Mouse (Mus musculus): ENCODE results near the gene Gpx5. TPM values are rescaled to one million over a fixed set of nuclear protein-coding genes. Genes with fewer than 3 reads are reported as not detected.
A peak's percentile ranks its signal among the peaks of the same experiment; 100 is the strongest.

Gpx5 gene
- polyA plus RNA-seq (2014; fragmentation: Nextera tagmentation; extraction: Ambion mirVana) = not detected in 2 replicates

DNA sequence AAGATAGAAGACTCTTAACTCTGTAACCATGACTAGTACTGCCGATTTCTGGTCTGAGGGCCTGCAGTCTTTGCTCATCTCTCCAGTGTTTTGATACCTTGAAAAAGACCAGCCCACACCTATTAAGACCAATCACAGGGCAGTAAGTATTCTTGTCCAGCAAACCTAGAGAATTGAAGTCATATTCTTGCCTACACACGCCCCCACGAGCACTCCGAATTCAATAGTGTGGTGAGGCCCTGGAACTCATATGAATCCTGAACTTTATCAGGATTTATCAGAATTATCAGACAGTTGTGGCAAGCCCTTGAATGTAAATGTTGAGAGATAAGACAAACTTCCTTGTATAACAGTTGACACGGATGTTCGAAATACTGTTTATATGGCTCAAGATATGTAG, at the start of gene Gpx5:
Gene Gpx5 (minus strand): TSS at position 101 of the 400 bp plus-strand sequence.
- WGBS = 90% methylated on average over 6 of the region's 6 CpGs
- H3K27ac ChIP-seq (ENCODE audit: low read depth) = no peak within 1 kb of the TSS
- no peak for DNase-seq (ENCODE audit: low spot score)

DNA sequence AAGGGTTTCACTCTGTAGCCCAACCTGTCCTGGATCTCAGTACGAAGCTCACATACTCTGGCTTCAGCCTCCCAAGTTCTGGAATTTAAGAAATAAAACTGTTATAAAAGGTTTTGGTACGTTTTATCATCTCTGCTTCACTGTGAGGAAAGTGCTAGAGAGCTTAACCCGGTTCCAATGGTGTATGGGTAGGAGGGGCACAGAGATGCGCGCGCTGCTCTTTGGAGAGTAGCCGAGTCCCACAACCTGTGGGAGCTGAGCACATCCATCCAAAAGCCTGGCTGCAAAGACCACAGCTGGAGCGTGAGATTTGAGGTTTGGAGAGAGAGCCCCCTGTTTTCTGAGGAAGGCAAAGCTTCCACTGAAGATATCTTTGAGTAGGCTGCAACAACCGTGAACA, 34.9 kb upstream of the Gpx5 start:
- H3K27ac ChIP-seq (ENCODE audit: low read depth) = no peak overlapping the region
- H3K4me2 ChIP-seq (ENCODE audit: low read length) = peak overlapping the region; percentile 84
- H3K27me3 ChIP-seq (replicated peaks; ENCODE audit: control insufficient read depth, insufficient read depth, low read length) = no peaks in the 10 kb centered on the region
- peak; percentile 67 for DNase-seq (ENCODE audit: low spot score)
- WGBS = under 1% methylated on average over 9 of the region's 9 CpGs
- H3K9ac ChIP-seq (ENCODE audit: low read length) = peak overlapping the region; percentile 20; the same call in 1 of the 2 replicates
- no peaks in the 10 kb centered on the region for H3K9me3 ChIP-seq (ENCODE audit: control insufficient read depth, low read length)
- H3K36me3 ChIP-seq (ENCODE audit: control insufficient read depth, insufficient read depth, low read length) = no peaks in the 10 kb centered on the region
- peaks cover 10% of the 10 kb centered on the region; the same call in 1 of the 2 replicates for H3K4me1 ChIP-seq (replicated peaks; ENCODE audit: control insufficient read depth, insufficient read depth, low read length)
- H3K4me3 ChIP-seq (ENCODE audit: low read depth, low read length) = peak overlapping the region; percentile 48
- 0 out of 2 replicates have a peak, but pooled peaks have one; percentile 51 for ATAC-seq (replicated peaks; ENCODE audit: low FRiP score, low TSS enrichment, low read depth)

More for the DNA sequence above, at the start of gene Gpx5:
- Histone ChIP-seq H3K4me3 (ENCODE audit: low read depth, low read length) (no peak within 1 kb of the TSS), H3K36me3 (ENCODE audit: control insufficient read depth, insufficient read depth, low read length) (no peaks in the 10 kb centered on the region), H3K4me1 (replicated peaks; ENCODE audit: control insufficient read depth, insufficient read depth, low read length) (no peaks in the 10 kb centered on the region), H3K4me2 (ENCODE audit: low read length) (no peak within 1 kb of the TSS), H3K9me3 (ENCODE audit: control insufficient read depth, low read length) (no peaks in the 10 kb centered on the region), H3K9ac (ENCODE audit: low read length) (no peak within 1 kb of the TSS), H3K27me3 (replicated peaks; ENCODE audit: control insufficient read depth, insufficient read depth, low read length) (no peaks in the 10 kb centered on the region)
- no peak for ATAC-seq (replicated peaks; ENCODE audit: low FRiP score, low TSS enrichment, low read depth)

DNA sequence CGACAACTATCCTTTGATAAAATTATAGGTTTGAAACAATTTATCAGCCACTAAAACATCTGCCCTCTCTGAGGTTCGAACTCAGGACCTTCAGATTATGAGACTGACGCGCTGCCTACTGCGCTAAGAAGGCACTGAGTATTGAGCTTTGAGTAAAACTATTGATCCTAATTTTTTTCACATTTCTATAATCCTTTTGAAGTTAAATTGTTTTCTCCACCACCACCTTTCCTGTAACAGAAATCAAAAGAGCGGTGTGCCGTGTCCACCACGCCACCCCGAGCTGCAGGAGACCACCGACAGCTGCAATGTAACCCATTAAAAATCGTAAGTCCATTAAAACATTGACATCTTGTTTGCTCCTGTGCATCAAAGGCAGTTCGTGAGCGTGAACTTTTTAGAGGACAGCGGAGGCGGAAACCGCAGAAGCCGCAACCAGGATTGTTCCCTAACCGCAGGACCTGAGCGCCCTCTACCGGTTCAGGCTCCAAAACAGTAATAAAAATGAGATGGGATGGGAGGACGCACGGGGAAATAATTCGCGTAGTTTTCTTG, 34.2 kb upstream of the Gpx5 start:
- no peaks in the 10 kb centered on the region for H3K36me3 ChIP-seq (ENCODE audit: control insufficient read depth, insufficient read depth, low read length)
- ATAC-seq (replicated peaks; ENCODE audit: low FRiP score, low TSS enrichment, low read depth) (peak; percentile 67; the same call in 1 of the 2 replicates), DNase-seq (ENCODE audit: low spot score) (peak; percentile 95)
- no peaks in the 10 kb centered on the region for H3K9me3 ChIP-seq (ENCODE audit: control insufficient read depth, low read length)
- peak overlapping the region; percentile 48 for H3K4me3 ChIP-seq (ENCODE audit: low read depth, low read length)
- 0 out of 2 replicates have a peak overlapping the region, but pooled peaks have one; percentile 20 for H3K9ac ChIP-seq (ENCODE audit: low read length)
- peak overlapping the region; percentile 84 for H3K4me2 ChIP-seq (ENCODE audit: low read length)
- H3K27ac ChIP-seq (ENCODE audit: low read depth) = no peak overlapping the region
- under 1% methylated on average over 24 of the region's 24 CpGs for WGBS
- H3K27me3 ChIP-seq (replicated peaks; ENCODE audit: control insufficient read depth, insufficient read depth, low read length) = no peaks in the 10 kb centered on the region
- peaks cover 13% of the 10 kb centered on the region; the same call in 1 of the 2 replicates for H3K4me1 ChIP-seq (replicated peaks; ENCODE audit: control insufficient read depth, insufficient read depth, low read length)

DNA sequence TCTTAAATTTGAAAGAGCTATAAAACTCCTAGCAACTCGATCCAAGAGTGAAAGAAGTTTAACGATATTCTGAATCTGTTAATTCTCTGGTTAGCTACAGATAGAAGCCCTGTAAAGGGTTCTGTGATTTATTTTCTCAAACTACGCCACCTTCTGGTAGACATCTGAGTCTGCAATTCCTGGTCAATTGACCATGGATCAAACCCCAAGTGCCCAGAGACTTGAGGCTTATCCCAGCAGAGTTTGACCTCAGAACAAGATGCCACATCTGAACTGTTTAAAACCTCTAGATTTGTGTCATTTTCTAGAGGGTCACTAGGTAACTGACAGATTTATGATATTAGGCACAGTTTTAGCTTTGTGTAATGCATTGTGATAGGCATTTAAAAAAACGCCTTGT, 33.7 kb upstream of the Gpx5 start:
- H3K4me3 ChIP-seq (ENCODE audit: low read depth, low read length) = peak overlapping the region; percentile 48
- H3K9ac ChIP-seq (ENCODE audit: low read length) = no peak overlapping the region
- H3K4me2 ChIP-seq (ENCODE audit: low read length) = peak overlapping the region; percentile 84
- no peaks in the 10 kb centered on the region for H3K27me3 ChIP-seq (replicated peaks; ENCODE audit: control insufficient read depth, insufficient read depth, low read length)
- peak; percentile 20; the same call in 1 of the 2 replicates for ATAC-seq (replicated peaks; ENCODE audit: low FRiP score, low TSS enrichment, low read depth)
- 8% methylated on average over 4 of the region's 4 CpGs for WGBS
- peaks cover 13% of the 10 kb centered on the region; the same call in 1 of the 2 replicates for H3K4me1 ChIP-seq (replicated peaks; ENCODE audit: control insufficient read depth, insufficient read depth, low read length)
- no peak overlapping the region for H3K27ac ChIP-seq (ENCODE audit: low read depth)
- H3K36me3 ChIP-seq (ENCODE audit: control insufficient read depth, insufficient read depth, low read length) = no peaks in the 10 kb centered on the region
- no peak for DNase-seq (ENCODE audit: low spot score)
- no peaks in the 10 kb centered on the region for H3K9me3 ChIP-seq (ENCODE audit: control insufficient read depth, low read length)

DNA sequence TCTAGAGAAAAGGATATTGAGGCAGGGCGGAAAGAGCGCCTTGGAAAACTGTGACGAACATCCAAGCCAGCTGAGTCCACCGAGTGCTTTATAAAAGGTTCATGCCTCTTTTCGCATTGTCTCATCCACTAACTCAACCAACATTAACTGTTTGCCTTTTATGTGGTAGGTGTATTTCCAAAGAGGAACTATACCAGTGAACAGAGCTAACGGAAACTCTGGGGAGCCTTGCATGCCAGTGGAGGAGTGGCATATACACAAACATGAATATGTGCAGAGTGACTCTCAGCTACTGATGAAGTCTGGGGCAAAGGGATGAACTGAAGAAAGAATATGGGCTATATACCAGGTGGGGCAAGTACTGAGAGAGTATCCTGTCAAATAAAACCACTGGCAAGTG, 30.9 kb upstream of the Gpx5 start:
- H3K4me1 ChIP-seq (replicated peaks; ENCODE audit: control insufficient read depth, insufficient read depth, low read length) = peaks cover 13% of the 10 kb centered on the region; the same call in 1 of the 2 replicates
- H3K9ac ChIP-seq (ENCODE audit: low read length) = no peak overlapping the region
- peak overlapping the region; percentile 52 for H3K4me2 ChIP-seq (ENCODE audit: low read length)
- no peaks in the 10 kb centered on the region for H3K9me3 ChIP-seq (ENCODE audit: control insufficient read depth, low read length)
- peak overlapping the region; percentile 25 for H3K4me3 ChIP-seq (ENCODE audit: low read depth, low read length)
- no peaks in the 10 kb centered on the region for H3K36me3 ChIP-seq (ENCODE audit: control insufficient read depth, insufficient read depth, low read length)
- ATAC-seq (replicated peaks; ENCODE audit: low FRiP score, low TSS enrichment, low read depth) (no peak), DNase-seq (ENCODE audit: low spot score) (no peak)
- no peak overlapping the region for H3K27ac ChIP-seq (ENCODE audit: low read depth)
- H3K27me3 ChIP-seq (replicated peaks; ENCODE audit: control insufficient read depth, insufficient read depth, low read length) = no peaks in the 10 kb centered on the region
- WGBS = 72% methylated on average over 6 of the region's 6 CpGs

DNA sequence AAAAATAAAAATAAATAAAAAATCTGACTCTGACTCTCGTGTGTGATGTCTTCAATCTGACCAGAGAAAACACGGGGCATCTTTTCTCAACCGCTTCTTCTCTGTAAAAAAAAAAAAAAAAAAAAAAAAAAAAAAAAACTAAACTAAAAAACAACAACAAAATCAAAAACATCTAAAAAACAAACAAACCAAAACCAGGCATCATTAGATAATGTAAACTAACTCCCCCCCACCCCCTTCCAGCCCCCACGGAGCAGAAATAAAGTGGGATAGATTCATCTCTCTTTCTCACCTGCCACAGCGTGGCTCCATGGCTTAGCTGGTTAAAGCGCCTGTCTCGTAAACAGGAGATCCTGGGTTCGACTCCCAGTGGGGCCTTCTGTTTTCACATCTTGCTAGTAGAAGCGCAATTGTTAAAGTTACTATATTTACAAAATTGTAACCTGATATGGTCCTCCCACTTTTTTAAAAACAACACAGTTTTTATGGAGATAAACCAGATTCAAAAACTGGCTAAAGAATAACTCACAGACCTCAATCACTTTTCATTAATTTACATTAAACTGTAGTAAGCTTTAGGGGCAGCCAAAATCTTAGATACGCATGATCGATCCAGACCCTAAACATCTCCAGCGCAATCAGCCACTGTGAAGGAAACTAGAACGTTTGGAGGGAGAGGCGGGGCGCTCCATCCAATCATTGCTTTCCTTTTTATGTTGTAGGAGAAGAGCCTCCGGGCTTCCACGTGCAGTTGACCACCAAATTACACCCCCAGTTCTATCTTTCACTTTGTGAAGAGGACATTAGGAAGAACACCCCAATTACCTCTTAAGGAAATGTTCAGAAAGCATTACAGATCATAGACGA, 30.2 kb upstream of the Gpx5 start:
- DNase-seq (ENCODE audit: low spot score) = peak; percentile 75
- no peak overlapping the region for H3K27ac ChIP-seq (ENCODE audit: low read depth)
- WGBS = 19% methylated on average over 18 of the region's 18 CpGs

DNA sequence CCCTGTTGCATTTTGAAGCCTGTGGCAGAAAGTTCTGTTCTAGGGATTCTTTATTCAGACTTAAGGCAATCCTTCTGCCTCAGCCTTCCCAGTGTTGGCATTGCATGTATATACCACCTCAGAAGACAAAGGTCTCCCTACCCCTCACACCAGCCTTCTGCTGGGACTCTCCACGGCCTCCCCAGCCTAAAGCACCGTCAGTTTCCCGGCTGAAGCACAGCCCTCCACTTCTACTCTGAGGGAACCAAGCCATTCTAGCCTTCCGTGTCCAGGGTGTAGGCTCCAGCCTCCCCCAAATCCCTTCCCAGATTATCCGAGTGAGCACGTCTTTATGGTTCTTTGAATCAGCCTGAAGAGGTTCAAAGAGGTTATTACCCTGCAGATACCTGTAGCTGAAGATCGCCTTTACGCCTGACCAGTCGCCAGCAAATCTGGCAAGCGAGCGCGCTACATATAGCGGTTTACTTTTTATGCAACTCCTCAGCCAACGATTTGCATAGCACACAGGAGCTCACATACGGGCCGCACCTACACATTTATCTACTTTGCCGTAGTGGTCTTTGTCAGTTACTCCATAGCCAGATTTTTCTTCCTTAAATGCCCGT, 29.5 kb upstream of the Gpx5 start:
- no peaks in the 10 kb centered on the region for H3K27me3 ChIP-seq (replicated peaks; ENCODE audit: control insufficient read depth, insufficient read depth, low read length)
- H3K4me1 ChIP-seq (replicated peaks; ENCODE audit: control insufficient read depth, insufficient read depth, low read length) = peaks cover 9% of the 10 kb centered on the region; the same call in 1 of the 2 replicates
- no peak overlapping the region for H3K9ac ChIP-seq (ENCODE audit: low read length)
- H3K36me3 ChIP-seq (ENCODE audit: control insufficient read depth, insufficient read depth, low read length) = no peaks in the 10 kb centered on the region
- no peaks in the 10 kb centered on the region for H3K9me3 ChIP-seq (ENCODE audit: control insufficient read depth, low read length)
- ATAC-seq (replicated peaks; ENCODE audit: low FRiP score, low TSS enrichment, low read depth) = no peak
- H3K4me2 ChIP-seq (ENCODE audit: low read length) = peak overlapping the region; percentile 52
- peak overlapping the region; percentile 25 for H3K4me3 ChIP-seq (ENCODE audit: low read depth, low read length)
- peak; percentile 59 for DNase-seq (ENCODE audit: low spot score)
- 8% methylated on average over 18 of the region's 18 CpGs for WGBS
- no peak overlapping the region for H3K27ac ChIP-seq (ENCODE audit: low read depth)

More for the DNA sequence above, 30.2 kb upstream of the Gpx5 start:
- Histone ChIP-seq H3K27me3 (replicated peaks; ENCODE audit: control insufficient read depth, insufficient read depth, low read length) (no peaks in the 10 kb centered on the region), H3K4me3 (ENCODE audit: low read depth, low read length) (peak overlapping the region; percentile 25), H3K9ac (ENCODE audit: low read length) (no peak overlapping the region), H3K9me3 (ENCODE audit: control insufficient read depth, low read length) (no peaks in the 10 kb centered on the region), H3K4me1 (replicated peaks; ENCODE audit: control insufficient read depth, insufficient read depth, low read length) (peaks cover 13% of the 10 kb centered on the region; the same call in 1 of the 2 replicates), H3K4me2 (ENCODE audit: low read length) (peak overlapping the region; percentile 52), H3K36me3 (ENCODE audit: control insufficient read depth, insufficient read depth, low read length) (no peaks in the 10 kb centered on the region)
- ATAC-seq (replicated peaks; ENCODE audit: low FRiP score, low TSS enrichment, low read depth) = no peak

DNA sequence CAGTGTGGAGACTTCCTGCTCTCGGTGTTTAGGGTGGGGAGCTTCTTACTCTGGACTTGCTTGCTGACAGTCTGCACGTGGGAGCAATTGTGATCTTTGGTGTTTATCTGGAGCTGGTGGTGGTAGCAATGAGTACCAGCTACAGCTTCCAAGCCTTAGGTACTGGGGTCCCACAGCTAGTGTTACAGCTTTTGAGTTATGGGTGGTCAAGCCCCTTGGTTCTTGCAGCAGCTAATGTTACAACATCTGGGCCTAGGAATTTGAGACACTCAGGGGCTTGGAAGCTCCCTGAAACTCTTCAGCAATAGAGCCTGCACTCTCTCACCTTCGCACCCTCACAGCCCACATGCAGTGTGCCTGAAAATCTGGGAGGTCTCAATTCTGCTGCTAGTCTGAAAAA, 27.7 kb upstream of the Gpx5 start:
- ATAC-seq (replicated peaks; ENCODE audit: low FRiP score, low TSS enrichment, low read depth) = no peak

More for the DNA sequence above, 27.7 kb upstream of the Gpx5 start:
- Histone ChIP-seq H3K4me1 (replicated peaks; ENCODE audit: control insufficient read depth, insufficient read depth, low read length) (0 out of 2 replicates have a peak, but pooled peaks cover 4% of the 10 kb centered on the region), H3K27me3 (replicated peaks; ENCODE audit: control insufficient read depth, insufficient read depth, low read length) (no peaks in the 10 kb centered on the region), H3K4me2 (ENCODE audit: low read length) (no peak overlapping the region), H3K9me3 (ENCODE audit: control insufficient read depth, low read length) (no peaks in the 10 kb centered on the region), H3K9ac (ENCODE audit: low read length) (no peak overlapping the region), H3K36me3 (ENCODE audit: control insufficient read depth, insufficient read depth, low read length) (no peaks in the 10 kb centered on the region), H3K27ac (ENCODE audit: low read depth) (no peak overlapping the region), H3K4me3 (ENCODE audit: low read depth, low read length) (no peak overlapping the region)
- 60% methylated on average over 3 of the region's 3 CpGs for WGBS
- no peak for DNase-seq (ENCODE audit: low spot score)
